In the genomic region with DNA sequence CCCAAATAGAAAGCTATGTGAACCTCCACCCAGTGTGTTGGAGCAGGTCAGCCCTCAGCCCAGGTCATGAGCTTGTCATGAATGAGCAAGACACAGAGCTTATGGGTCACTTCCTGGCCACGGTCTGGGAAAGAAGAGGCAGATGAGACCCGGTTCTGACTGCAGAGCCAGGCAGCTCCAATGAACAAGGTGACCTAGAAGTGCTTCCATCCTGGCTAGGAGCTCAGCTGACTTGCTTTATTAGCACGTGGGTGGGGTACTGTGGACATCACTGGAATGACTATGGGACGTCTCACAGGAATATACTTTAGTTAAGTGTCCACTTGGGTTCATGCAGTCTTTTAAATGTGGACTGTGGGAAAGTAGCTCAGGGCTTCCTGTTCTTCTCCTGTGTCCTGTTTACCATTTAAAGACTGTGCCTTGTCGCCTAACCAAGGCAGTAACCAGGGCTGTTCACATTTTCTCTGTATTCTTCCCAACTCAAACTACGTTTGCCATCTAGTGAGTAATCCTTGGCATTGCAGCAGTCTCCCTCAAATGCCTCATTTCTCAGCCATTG, we compare ENCODE assay signal across 9 mouse cellular contexts.
DNase-seq lines count a peak whose midpoint lies in the region; ATAC-seq and TF ChIP-seq lines count a peak whose summit lies in the region.
"Had no signal": no experiment of that assay in that cellular context is flagged by ENCODE, and none has a peak within 500 bp of the region (broad histone marks: within the 10 kb centered on the region; RNA-seq: fewer than 3 reads in every experiment).

No protein-coding gene starts in this region.

- peak; percentile 38 for DNase-seq in adrenal gland, adult 2 months
- no peak for DNase-seq in adrenal gland, postnatal 25 days
- peak; percentile 33 for DNase-seq in Patski (ENCODE audit: low read depth, low spot score)
- DNase-seq in layer of hippocampus, postnatal 36 days: peak; percentile 14 to 41
- DNase-seq in natural killer cell, adult 2 months (ENCODE audit: low spot score in 2 of 2): no peak

- H3K36me3 ChIP-seq in forebrain, embryonic 15.5 days: no peaks in the 10 kb centered on the region
- no peaks in the 10 kb centered on the region for H3K36me3 ChIP-seq in hindbrain, embryonic 16.5 days (ENCODE audit: control insufficient read depth, insufficient read depth, low read length)
- no peaks in the 10 kb centered on the region for H3K36me3 ChIP-seq in midbrain, embryonic 15.5 days (replicated peaks)

- in situ Hi-C loops in Patski (cut with MboI; ENCODE audit: low pct_unique_long_range_greater_than_20kb): loop anchor here (10.0 kb wide), 2 partner anchors 233 to 393 kb away; partner anchors contain the start of gene Fndc3b

- no peak overlapping the region for H3K9ac ChIP-seq in forebrain, embryonic 15.5 days (replicated peaks)
- H3K9ac ChIP-seq in hindbrain, embryonic 16.5 days (ENCODE audit: low read depth, low read length): no peak overlapping the region
- no peak overlapping the region for H3K9ac ChIP-seq in midbrain, embryonic 15.5 days
- H3K9ac ChIP-seq: liver, embryonic 15.5 days had no signal

- POLR2A ChIA-PET in Patski (lab: Charles Lee): interaction anchor here (1.1 kb wide), 1 partner anchor 399 kb away, joined by 3 read pairs; no protein-coding TSS in a partner anchor

- H3K27me3 ChIP-seq in Patski: no peaks in the 10 kb centered on the region
- H3K27me3 ChIP-seq in forebrain, embryonic 15.5 days: no peaks in the 10 kb centered on the region
- H3K27me3 ChIP-seq in hindbrain, embryonic 16.5 days (replicated peaks; ENCODE audit: control insufficient read depth, insufficient read depth, low read length): no peaks in the 10 kb centered on the region
- no peaks in the 10 kb centered on the region for H3K27me3 ChIP-seq in midbrain, embryonic 15.5 days (replicated peaks)
- H3K27me3 ChIP-seq: liver, embryonic 15.5 days had no signal

- no peak overlapping the region for H3K4me2 ChIP-seq in forebrain, embryonic 15.5 days (replicated peaks)
- no peak overlapping the region for H3K4me2 ChIP-seq in hindbrain, embryonic 16.5 days (ENCODE audit: low read length)
- no peak overlapping the region for H3K4me2 ChIP-seq in midbrain, embryonic 15.5 days
- H3K4me2 ChIP-seq: liver, embryonic 15.5 days had no signal

- TF ChIP-seq CTCF in Patski (IDR thresholded peaks at IDR 0.05): peak; percentile 93

- H3K27ac ChIP-seq in forebrain, embryonic 15.5 days (replicated peaks): no peak overlapping the region
- H3K27ac ChIP-seq in hindbrain, embryonic 16.5 days (ENCODE audit: low read depth, low read length): no peak overlapping the region
- H3K27ac ChIP-seq in midbrain, embryonic 15.5 days: no peak overlapping the region
- H3K27ac ChIP-seq: liver, embryonic 15.5 days had no signal

- H3K9me3 ChIP-seq in forebrain, embryonic 15.5 days: no peaks in the 10 kb centered on the region
- H3K9me3 ChIP-seq in hindbrain, embryonic 16.5 days (ENCODE audit: control insufficient read depth, low read length): no peaks in the 10 kb centered on the region
- no peaks in the 10 kb centered on the region for H3K9me3 ChIP-seq in midbrain, embryonic 15.5 days
- H3K9me3 ChIP-seq: liver, embryonic 15.5 days had no signal

- CTCF ChIA-PET in Patski (lab: Charles Lee): interaction anchor here (0.7 to 5.0 kb wide), 21 partner anchors 8 to 772 kb away, joined by 3 to 48 read pairs (median 4); no protein-coding TSS in a partner anchor

- no peak overlapping the region for H3K4me3 ChIP-seq in forebrain, embryonic 15.5 days
- H3K4me3 ChIP-seq in hindbrain, embryonic 16.5 days (ENCODE audit: low read length): no peak overlapping the region
- no peak overlapping the region for H3K4me3 ChIP-seq in midbrain, embryonic 15.5 days
- H3K4me3 ChIP-seq: liver, embryonic 15.5 days had no signal

- ATAC-seq in Patski: peak; percentile 71
- ATAC-seq in forebrain, embryonic 15.5 days (replicated peaks): peak; percentile 80
- ATAC-seq in hindbrain, embryonic 16.5 days: peak; percentile 86
- peak; percentile 87 for ATAC-seq in midbrain, embryonic 15.5 days (replicated peaks)

- 52% methylated on average over 6 of the region's 6 CpGs for WGBS in forebrain, embryonic 15.5 days
- WGBS in hindbrain, embryonic 16.5 days: 50% methylated on average over 6 of the region's 6 CpGs
- WGBS in midbrain, embryonic 15.5 days: 50% methylated on average over 6 of the region's 6 CpGs

- H3K4me1 ChIP-seq in forebrain, embryonic 15.5 days: no peaks in the 10 kb centered on the region
- no peaks in the 10 kb centered on the region for H3K4me1 ChIP-seq in hindbrain, embryonic 16.5 days (ENCODE audit: control insufficient read depth, insufficient read depth, low read depth, low read length)
- H3K4me1 ChIP-seq in midbrain, embryonic 15.5 days: no peaks in the 10 kb centered on the region
- H3K4me1 ChIP-seq: liver, embryonic 15.5 days had no signal

Comparison
In these comparisons a context has a peak if more than half of its experiments do, and no peak if none do; other contexts are left out.
1. DNase-seq: peak in adrenal gland, adult 2 months (single experiment), Patski (single experiment) and layer of hippocampus, postnatal 36 days (2 of 2); none in adrenal gland, postnatal 25 days (single experiment) and natural killer cell, adult 2 months (0 of 2).
2. Peak in every context shown above with its lines, with median percentiles within 50 percentile points of each other: ATAC-seq.